Mouse (Mus musculus) left cerebral cortex, adult 11 months (tissue): Measurements from ENCODE around the gene Exoc3l2.

Experiments
- DNase-seq: peaks from one replicate; pipeline ENCODE4 v3.0.0; 2022; ENCODE audit warnings: low spot score

Gene Exoc3l2

DNA sequence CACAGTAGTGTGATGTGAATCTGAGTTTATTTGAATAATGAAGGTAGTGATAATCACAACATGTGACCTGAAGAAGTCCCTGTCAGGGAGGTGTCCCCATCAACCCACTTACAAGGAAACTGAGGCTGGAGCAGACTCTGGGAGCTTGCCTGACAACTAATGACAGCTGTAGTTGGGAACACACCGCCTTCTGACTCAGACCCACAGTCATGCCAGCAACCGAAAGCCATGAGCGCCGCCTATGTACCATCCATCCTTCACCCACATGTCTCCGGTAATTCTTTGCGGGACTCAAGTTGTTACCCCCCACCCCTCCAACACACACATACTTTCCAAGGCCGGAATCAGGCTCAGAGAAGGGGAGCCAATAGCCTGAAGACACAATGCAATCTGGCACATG is 6.5 kb upstream of the Exoc3l2 start:
- no peak for DNase-seq

DNA sequence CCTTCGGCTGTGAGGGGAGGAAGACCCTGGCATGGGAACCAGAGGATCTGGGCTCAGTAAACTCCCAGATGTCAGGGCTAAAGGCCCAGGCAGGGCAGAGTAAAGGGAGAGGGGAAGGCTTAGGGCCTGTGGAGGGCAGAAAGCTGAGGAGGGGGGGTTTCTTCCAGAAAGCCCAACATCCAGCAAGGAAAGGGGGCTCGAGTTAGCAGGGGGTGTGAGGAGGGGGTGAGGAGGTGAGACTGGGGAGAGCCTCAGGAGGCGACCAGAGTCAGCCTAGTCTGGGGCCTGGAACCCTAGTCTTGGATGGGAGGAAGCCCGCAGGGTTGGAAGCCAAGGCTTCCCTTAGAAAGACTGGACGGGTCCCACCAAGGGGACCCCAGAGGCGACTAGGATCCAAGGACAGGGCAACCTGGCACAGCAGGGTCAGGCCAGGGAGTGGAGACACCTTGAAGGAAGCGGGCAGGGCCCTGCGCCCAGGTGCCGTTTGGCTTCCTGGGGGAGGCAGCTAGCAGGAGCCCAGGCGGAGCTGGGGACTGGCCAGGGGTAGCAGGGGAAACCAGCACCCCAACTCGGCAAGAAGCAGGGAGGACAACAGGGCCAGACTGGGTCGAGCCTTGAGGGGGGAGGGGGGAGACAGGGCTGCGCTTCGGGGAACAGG is 5.6 kb upstream of the Exoc3l2 start:
- DNase-seq = no peak

DNA sequence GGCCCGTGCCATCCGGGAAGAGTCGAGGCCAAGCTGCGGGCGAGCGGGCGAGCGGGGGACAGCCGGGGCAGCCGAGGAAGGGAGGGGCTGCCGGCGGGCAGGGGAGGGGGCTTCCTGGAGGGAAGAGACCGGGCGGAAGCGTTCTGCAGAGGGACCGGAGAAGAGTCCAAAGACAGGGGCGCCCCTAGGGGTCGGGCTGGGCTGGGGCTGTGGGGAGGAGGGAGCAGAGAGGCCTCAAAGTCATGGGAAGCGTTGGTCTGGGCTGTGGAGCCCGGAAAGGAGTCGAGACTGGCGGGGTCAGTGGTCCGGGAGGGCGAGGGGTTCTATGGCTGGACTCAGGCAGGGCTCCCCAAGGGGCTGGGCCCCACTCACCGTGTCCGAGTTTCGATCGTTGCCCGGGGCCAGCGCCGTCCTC is 5.1 kb upstream of the Exoc3l2 start:
- DNase-seq = peak; percentile 36

DNA sequence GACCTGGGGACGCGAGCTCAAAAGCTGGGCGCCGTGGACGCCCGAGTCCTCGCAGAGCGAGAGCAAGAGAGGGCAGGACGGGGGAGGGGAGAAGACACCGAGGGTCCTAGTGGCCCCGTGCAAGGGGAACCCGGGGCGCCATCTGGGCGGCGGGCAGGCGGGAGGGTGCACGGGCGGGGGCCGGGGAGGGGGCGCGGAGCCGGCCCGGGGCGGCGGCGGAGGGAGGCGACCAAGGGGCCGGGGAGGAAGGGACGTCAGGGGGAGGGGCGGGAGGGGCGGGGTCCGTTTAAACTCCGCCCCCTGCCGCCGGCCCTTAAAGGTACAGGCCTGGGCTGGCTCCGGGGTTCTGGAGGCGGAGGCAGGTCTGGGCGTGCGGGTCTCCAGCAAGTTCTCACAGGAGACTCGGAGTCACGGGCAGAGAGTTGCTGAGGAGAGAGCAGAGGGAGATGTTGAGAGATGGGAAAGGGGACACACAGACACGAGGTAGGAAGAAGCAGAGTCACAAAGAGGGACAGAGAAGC is 4.5 kb upstream of the Exoc3l2 start, which contains the start of gene Mark4:
Mark4 (minus strand) TSS at position 231 of the 521 bp plus-strand sequence.
- peak; percentile 47 for DNase-seq

DNA sequence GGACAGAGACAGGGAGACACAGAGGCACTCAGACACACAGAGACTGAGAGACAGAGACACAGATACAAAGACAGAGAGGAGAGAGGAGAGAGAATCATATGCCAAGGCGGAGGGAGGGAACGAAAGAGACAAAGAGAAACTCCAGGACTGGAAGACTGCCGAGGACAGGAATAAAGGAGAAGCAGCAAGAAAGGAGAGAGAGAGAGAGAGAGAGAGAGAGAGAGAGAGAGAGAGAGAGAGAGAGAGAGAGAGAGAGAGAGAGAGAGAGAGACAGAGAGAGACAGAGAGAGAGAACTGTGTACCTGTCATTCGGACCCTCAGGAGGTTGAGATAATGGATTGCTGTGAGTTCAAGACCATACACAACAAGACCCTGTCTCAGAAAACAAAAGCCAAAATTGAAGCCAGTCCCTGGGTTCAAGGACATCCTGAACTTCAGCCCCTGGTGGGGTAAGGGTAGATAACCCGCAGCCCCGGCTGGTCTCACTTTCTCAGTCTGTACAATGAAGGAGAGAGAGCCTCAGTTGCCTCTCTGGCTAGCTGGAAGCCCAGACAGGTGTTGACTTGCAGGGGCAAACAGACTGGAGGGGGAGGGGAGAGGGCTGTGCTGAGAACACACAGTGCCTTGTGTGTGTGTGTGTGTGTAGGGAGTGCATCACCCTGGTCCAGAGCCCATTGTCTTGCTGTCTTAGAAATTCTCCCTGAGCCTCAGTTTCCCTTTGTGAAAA is 3.8 kb upstream of the Exoc3l2 start:
- no peak for DNase-seq

DNA sequence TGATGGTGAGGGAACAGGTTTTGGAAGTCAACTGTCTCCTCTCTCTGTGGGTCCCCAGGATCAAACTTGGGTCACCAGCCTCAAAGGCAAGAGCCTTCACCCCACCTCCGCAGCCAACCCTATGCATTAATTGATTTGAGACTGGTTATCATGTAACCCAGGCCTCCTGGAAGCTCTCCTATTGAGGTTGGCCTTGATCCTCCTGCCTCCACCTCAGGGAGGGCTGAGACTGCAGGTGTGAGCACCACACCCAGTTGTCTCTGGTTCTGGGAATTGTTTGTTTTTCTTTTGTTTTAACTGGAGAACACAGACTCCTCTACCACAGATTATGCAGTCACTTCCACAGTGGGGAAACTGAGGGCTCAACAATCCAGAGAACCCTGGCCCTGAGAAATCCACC is 2.6 kb upstream of the Exoc3l2 start:
- no peak for DNase-seq

DNA sequence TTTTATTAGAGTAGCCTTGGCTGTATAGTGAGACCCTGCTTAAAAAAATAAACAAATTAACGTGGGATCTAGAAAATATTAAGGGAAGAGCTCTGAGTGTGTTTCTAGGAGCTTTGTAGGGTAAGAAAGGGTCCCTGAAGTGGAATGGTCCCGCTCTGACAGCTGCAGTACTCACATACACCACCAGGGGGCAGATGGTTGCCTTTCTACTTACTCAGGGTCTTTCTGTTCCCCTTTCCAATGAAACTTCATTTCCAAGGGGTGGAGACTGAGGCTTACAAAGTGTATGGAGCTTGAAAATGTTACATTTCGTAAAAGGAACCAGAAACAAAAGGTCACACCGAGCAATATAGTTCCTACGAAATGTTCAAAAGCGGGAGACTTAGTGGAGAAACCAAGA is 1.6 kb upstream of the Exoc3l2 start:
- peak; percentile 56 for DNase-seq

DNA sequence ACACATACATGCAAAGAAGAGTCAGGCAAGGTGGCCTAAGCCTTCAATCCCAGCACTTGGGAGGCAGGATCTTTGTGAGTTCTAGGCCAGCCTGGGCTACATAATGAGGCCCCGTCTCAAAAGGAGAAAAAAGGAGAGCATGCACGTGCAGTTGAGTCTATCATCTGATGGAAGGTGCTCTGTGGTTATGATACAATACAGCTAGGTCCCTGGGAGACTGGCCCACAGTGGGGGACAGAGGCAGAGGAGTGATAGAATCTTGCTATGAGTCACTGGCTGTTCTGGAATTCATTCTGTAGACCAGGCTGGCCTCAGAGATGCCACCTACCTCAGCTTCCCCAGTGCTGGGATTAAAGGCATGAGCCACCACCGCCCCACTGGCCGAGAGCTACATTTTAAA is 688 bp upstream of the Exoc3l2 start:
- DNase-seq = no peak

DNA sequence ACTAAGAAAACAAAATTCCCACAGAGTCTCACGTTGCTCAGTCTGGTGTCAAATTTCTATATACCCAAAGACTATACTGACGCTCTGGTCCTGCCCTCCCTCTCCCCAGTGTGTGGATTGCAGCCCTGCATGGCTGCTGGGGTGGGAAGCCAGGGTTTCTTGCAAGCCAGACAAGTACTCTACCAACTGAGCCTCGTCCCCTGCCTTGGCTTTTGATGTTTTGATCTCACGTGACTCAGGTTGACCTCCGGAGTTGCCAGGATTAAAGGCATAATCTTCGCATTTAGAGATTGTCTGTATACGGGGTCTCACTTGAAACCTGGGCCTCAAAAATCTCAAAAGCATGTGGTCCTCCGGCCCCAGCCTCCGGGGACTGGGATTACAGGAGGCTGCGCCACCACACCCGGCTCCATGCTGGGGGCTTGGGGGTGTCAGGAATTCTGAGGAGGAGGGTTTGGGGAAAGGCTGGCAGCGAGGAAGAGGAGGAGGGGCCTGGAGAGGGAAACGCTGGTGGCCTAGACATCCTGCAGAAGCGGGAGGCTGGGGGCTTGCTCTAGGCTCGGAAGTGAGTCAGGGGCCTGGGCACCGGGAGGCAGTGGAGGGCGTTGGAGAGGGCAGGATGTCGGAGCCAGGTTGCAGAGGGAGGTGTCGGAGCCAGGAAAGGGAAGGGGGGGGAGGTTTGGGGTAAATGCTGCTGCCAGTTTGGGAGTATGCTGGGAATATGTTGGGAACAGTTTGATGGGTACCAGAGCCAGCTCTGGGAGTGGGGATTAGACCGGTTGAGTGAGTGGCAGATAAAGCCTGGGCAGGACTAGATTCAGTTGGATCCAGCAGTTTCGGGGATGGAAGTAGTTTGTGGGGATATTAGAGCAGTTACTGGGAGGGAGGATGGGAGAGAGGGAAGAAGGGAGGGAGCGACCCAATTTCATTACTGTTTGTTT is 1.5 kb downstream of the Exoc3l2 start:
- DNase-seq = no peak

DNA sequence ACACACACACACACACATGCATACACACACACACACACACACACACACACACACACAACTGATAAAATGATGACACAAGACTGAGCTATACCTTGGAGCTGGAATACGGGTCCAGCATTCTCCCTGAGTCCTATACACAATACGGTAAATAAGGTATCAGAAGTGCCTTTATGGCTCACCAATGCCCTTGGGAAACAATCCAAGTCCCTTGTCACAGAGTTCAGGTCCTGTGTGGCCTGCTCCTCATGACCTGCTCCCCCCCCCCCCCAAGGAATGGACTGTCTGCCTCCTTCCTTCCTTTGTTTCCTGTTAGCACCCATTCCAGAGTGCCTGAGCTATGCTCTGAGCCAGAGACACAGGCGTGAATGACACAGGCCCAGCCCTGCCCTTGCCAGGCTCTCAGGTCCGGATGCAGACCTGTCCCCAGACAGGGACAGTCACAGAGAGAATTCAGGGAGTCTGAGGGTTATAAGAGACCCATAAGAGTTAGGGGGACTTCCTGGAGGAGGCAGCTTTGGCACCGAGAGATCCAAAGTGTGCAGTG is 3.5 kb downstream of the Exoc3l2 start:
- DNase-seq = no peak

DNA sequence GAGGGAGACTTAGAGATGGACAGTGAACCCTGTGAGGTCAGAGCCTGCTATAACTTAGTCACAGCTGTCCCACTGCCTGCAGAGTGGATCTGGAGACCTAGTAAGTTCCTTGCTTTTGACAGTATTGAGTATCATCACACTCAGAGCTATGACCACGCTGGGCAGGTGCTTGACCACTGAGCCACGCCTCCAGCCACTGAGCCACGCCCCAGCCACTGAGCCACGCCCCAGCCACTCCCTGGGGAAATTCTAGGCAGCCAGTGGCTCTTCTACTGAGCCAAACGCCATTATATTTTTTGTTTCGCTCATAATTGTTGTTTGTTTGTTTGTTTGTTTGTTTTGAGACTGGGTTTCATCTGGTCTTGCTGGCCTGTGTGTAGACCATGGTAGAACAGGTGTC is 4.5 kb downstream of the Exoc3l2 start:
- DNase-seq = no peak

DNA sequence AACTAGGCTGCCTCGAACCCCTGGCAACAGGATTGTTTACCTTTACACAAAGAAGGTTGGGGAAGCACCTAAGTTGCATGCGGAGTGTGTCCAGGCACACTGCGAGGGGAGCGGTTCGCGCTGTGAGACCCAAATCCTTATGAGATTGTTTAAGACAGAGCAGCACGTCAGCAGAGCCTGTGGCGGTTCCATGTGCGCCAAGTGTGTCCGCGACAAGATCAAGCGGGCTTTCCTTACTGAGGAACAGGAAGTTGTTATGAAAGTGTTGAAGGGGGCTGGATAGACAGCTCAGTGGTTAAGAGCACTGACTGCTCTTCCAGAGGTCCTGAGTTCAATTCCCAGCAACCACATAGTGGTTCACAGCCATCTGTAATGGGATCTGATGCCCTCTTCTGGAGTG is 5.1 kb downstream of the Exoc3l2 start:
- no peak for DNase-seq

DNA sequence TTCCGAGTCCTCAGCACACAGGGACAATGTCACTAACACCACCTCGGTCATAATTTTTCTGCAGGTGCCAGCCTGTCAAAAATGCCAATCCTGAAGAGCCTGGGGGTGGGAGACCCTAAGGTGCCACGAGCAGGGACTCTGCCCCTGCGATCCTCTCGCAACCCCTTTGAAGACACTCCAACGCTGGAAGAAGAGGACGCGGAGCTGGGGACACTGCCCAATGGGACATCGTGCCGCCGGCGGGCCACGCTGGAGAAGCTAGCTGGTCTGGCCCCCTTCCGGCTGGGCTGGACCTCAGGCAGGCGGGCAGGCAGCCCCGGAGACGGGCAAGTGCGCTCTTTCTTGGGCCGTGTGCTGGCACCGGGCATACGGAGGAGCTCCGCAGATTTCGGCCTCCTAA is 6.3 kb downstream of the Exoc3l2 start:
- DNase-seq = no peak

DNA sequence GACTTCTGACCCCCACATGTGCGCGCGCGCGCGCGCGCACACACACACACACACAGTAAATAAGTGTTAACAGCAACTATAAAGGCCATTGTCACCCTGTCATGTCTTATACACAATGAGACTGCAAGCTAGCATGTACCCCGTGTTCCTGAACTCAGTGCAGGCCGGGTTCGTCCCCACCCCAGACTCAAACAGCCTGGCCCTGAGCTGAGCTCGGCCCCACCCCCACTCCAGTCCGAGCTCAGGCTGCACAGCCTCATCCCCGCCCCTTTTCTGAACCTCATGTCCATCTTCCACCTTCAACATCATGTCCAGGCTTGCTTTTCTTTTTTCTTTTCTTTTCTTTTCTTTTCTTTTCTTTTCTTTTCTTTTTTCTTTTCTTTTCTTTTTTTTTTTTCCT is 7.2 kb downstream of the Exoc3l2 start:
- no peak for DNase-seq

DNA sequence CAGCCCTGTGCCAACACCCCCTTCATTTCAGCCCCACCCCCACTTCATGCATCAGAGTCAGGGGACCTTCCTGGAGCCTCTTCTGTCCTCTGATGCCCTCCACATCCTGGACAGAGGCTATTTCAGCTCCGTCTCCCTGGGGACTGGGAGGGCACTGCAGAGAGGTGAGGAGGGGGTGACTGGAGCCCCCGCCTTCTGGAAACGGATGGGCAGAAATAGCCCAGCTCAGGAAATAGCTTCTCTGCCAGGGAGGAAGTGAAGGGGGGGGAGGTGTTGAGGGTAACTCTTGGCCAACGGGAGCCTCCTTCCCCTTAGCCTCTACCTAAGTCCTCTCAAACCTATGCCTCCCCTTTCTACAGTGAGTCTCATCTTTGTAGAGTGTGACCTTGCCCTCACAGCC is 9.3 kb downstream of the Exoc3l2 start:
- DNase-seq = no peak

DNA sequence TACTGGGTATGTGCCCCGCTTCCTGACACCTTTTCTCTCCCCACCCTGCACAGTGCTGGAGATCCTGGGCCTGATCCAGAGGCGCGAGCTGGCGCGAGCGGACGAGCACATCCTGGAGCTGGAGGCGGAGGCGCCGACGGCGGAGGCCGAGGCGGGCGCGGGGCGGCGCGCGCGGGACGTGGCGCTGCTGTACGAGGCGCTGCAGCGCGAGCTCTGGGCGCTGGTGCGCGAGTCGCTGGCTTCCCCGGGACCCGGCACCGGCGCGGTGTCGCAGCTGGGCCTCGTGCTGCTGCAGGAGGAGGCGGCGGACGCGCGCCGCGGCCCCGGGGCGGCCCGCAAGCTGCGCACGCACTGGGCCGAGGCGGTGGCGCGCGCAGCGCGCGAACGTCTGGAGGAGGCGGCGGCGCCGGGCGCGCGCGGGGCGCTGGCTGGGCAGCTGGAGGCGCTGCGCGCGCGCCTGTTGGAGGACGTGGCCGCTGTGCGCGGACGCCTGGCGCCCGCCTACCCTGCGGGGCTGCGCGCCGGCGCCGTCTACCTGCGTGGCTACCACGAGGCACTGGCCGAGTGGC is 10.8 kb downstream of the Exoc3l2 start:
- peak; percentile 57 for DNase-seq

DNA sequence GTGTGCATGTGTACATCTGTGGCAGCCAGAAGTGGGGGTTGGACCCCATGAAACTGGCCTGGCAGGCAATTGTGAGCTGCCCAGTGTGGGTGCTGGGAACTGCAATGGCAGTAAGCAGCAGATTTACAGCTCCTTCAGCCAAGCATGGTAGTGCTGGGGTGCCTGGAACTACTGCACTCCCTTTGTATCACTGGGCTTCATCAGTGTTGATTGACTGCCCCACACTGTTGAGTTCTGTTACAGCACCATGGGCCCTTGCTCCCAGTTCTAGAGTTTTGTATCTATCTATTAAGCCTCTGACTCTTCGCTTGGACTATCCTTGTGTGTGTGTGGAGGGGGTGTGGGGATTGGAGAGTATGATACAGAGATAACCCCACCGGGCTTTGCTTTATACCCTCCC is 14.0 kb downstream of the Exoc3l2 start:
- DNase-seq = no peak

DNA sequence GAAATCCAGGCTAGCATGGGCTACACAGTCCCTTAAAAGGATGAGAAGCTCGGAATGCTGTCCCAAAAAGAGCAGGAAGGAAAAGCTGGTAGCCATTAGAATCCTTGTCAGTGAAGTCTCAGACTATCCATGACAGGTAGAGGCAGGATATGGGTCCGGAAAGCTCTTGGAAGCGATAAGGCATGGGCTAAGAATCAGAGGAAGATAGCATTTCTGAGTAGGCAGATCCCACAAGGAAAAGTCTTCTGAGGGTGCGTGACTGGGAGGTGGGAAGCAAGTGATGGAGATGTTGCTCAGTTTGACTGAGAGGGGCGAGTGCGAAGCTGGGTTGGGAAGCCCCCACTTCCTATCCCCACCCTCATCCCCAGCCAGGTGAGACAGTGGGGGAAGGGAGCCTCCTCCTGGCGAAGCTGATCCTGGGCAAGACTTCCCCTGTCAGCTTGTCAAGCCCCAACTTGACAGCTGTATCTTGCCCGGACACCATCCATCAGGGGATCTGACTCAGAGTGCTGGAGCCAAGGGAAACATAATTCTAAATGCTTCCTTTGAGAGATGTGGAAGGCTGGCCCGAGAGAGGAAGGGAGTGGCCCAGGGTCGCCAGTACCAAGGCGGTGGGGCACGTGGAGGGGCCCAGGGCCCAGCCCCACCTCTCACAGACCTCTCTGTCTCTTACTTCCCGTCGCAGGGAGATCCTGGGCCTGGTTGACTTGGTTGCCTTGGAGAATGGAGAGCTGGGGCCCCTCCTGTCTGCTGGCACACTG is 14.7 kb downstream of the Exoc3l2 start:
- DNase-seq = no peak

DNA sequence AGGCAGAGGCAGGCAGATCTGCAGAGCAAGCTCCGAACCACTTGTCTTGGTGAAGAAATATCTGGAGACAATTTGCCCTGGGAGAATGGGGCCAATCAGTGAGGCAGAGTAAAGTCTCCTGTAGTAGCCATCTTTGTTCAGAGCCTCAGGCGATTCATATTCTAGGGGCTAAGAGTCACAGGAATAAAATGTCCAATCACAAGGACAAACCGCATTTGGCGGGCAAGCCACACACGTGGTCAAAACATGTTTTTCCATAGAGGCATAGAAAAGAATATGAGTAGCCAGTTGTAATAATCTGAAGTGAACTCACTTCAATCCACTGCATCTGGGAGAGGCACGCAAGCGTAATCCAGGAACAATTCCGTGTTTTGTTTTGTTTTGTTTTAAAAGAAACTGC is 20.1 kb downstream of the Exoc3l2 start:
- DNase-seq = no peak

DNA sequence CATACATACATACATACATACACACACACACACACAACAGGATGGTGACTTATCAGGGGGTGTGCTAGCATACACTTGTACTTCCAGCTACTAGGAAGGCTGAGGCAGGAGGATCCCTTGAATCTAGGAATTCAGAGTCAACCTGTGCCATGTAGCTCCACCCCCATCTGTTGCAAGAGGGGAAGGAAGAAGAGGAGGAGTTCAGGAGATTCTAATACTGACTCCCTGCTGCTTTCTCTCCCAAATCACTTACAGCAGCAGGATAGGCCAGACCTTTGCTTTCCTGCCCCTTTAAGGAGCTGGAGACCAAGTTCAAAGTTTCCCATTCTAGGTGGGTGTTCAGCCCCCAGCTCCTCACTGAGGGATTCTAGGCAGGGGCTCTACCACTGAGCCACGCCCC is 22.4 kb downstream of the Exoc3l2 start:
- no peak for DNase-seq

DNA sequence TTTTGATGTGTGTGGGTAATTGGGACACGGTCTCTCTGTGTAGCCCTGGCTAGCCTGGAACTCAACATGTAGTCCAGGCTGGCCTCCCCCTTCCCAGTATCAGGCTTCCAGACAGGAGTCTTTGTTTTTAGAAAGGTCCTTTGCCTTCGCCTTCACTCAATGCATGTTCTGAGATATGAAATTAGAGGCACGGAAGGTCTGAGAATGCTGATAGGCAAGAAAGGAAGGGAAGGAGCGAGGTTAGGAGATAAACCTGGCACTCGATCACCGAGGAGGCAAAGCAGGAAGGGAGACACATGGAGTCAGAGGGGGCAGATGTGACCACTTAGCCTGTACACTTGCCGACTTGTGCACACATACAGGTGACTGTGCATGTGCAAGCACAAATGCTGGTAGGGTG is 23.4 kb downstream of the Exoc3l2 start:
- no peak for DNase-seq
